Mouse (Mus musculus) hematopoietic stem cell, adult 5-6 weeks (primary cell): Measurements from ENCODE around the gene Prdm1. TPM values are rescaled to one million over a fixed set of nuclear protein-coding genes. Genes with fewer than 3 reads are reported as not detected.
A peak's percentile ranks its signal among the peaks of the same experiment; 100 is the strongest.

Source experiments
- ATAC-seq, 2 experiments: fragments of 125-278 bp in 1 of 2; replicated peaks in 1 of 2; 2 replicates each; pipeline ENCODE4 v1.8.0; 2016 to 2017; ENCODE audit warnings: inconsistent platforms in 2 of 2, mild to moderate bottlenecking in 2 of 2, moderate number of reproducible peaks in 2 of 2, low read depth in 1 of 2, moderate TSS enrichment in 1 of 2; ENCODE audit not compliant: low FRiP score in 2 of 2, poor library complexity in 2 of 2, severe bottlenecking in 2 of 2, insufficient read depth in 1 of 2, low TSS enrichment in 1 of 2
- total RNA-seq: library from RNA; stranded (forward); fragments of 172-1452, 232-1000 nt; gene quantifications from 2 replicates; pipeline ENCODE4 v1.2.3, GENCODE M21; 2017

Gene Prdm1
- total RNA-seq, 1 experiment from 2014 or later: 0.74 TPM

DNA sequence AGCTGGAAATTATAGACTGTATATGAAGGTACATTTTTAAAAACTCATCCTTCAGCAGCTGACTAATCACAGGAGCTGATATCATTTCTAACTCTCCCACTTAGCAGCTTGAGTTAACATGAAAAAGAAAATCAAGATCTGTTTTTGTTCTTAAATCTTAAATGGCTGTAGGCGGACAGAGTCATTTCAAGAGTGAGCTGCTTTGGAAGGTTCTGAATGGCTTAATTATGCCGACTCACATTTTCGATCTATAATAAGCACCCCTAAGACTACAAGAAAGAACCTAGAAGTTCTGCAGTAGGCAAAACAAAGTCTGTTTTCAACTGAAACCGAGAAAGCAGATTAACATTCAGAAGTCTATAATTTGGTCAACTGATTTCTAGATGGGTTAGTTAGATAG, 83.9 kb downstream of the Prdm1 start:
- ATAC-seq: no peak

DNA sequence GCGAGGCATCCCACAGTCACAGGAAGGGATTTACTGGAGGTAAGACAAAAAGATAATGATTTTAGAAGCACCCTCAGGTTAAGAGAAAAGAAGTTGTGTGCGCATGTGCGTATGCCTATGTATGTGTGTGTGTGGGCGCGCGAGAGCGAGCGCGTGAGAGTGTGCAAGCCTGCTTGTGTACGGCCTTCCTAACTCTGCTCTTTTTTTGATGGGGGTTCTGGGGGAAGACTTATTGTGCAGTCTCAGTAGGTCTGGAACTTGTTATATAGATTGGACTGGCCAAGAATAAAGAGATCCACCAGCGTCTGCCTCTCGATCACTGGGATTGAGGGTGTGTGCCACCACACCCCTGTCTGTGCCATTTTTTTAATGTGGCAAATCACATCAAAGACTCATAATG, 84.6 kb downstream of the Prdm1 start:
- ATAC-seq: no peak

DNA sequence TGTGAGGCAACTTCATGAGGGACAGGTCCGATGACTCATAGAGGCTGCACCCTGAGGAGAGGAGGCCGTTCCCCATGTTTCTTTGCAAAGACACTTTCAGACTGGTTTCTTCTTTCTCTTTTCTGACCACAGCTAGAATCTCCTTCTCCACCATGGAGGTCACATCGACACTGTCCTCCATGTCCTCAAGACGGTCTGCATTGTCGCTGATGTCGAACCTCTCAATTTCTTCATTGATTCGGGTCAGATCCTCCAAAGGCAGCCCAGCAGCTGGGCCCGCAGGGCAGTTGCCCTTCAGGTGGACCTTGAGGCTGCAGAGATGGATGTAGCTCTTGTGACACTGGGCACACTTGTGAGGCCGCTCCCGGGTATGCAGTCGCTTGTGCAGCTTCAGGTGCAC, 88.6 kb downstream of the Prdm1 start:
- no peak for ATAC-seq

DNA sequence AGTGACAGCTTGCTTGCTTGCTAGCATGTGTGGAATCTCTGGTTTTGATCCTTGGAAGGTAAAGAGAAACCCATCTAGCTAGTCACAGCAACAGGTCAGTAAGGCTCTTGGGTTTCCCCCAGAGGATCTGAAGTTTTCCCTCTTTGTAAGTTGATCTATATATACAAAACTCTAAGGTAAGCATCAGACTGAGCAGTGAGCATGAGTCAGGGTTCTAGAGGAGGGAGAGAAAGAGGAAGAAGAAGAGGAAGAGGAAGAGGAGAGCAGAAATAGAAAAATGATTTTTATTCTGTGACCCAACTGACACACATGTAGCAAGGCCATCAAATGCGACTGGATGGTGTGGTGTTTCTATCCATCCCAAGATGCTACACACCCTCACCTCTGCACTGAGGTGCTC, 90.7 kb downstream of the Prdm1 start:
- ATAC-seq: no peak

DNA sequence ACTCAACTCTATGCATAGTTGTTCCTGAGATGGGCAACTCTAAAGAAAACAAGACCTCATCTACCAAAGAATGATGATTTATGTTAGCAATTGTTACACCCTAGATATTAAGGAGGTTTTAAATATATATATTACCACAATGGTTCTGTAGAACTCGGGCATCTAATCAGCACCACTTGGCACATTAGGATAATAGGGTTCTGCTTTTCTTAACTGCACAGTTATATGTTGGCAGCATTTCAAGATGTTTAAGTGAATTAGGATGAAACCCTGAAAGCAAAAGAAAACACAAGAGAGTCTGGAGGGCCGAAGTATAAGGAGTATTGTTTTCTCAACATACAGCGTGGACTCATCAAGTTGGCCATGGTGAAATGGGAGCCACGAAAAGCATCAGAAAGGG, 92.3 kb downstream of the Prdm1 start:
- no peak for ATAC-seq

DNA sequence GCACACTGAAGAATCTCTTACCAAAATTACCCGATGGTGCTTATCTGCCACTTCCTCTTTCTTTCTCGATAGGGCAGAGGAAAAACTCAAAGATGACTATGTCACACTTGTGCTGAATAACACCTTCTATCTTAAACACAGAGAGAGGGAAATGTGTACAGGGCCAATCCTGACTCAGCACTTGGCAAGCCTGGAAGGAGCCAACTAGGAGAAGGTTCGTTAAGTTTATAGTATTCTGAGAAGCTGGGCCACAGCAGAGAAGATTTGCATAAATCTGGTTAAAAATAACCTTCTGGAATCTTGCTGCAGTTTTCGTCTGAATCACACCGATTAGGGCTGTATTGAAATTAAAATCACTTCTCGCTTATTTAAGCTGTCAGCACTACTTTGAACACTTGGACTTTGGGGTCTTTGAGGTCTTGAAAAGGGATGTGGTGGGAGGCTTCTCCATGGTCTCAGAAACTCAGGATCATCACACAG, 93.6 kb downstream of the Prdm1 start:
- ATAC-seq: peak; percentile 84 to 87

DNA sequence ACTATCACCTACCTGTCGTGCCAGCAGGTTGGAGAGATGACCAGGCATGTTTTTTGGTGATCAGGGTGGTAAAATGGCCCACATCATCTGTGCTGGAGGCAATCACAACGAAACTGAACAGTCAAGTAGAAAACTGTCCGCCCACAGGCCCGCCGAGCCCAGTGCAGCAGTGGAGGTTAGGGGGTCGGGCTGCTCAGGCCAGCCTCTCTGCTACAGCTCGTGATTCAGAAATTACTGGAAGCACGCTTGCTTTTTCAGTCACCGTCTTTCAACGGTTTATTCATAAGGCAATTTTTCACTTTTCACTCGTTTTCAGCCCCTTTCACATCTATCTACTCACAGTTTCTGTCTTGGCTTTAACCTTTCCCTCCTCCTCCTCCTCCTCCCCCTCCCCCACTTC, 96.1 kb downstream of the Prdm1 start:
- no peak for ATAC-seq

DNA sequence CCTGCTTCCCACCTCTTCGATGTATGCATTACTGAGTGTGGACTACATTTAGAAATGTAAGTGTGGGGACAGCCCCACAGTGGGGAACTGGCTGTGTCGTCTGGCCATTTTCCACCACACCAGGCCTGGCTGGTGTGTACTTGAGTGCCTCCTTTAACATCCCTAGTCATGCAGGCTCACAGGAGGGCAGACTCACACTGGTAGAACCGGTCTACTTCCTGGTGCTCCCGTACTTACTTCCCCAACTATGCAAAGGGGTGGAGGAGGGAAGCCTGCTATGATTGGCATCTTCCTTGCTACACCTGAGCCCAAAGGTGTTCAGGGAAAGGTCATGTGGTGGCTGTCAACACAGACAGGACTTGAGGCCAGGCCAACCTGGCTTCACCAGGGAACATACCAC, 96.6 kb downstream of the Prdm1 start:
- no peak for ATAC-seq

DNA sequence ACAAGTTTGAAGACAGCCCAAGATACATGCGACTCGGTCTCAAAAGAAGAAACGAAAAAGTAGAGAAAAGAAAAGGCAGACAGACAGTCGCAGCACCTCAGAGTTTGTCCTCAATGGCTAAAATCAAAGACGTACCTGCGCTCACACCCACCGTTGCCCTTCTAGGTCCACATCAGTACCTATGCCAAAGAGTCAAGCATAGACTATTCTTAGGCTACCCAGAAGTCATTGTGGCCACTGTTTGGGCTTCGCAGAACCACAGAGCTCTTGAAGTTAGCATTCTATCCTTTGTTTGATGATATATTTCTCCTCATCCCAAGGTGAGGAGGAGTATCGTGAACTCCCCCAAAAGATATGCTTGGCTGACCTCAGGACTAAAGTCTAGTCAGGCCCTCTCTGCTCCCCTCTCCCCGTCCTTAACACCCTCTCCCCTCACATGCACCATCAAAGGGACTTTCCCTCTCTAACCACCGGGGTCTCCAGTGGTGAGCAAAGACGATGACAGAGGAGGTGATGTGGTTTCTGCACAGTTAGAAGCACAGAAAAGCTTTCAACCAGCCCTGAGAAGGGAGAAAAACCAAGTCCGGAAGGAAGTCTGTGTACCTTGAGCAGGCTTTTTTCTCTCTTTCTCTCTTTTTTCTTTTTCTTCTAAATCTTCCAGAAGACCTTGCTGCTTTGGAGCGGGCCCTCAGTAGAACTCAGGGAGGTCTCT, 99.0 kb downstream of the Prdm1 start:
- 0 out of 4 replicates have a peak, but pooled peaks of 1 of the 2 experiments have one; percentile 30 for ATAC-seq

DNA sequence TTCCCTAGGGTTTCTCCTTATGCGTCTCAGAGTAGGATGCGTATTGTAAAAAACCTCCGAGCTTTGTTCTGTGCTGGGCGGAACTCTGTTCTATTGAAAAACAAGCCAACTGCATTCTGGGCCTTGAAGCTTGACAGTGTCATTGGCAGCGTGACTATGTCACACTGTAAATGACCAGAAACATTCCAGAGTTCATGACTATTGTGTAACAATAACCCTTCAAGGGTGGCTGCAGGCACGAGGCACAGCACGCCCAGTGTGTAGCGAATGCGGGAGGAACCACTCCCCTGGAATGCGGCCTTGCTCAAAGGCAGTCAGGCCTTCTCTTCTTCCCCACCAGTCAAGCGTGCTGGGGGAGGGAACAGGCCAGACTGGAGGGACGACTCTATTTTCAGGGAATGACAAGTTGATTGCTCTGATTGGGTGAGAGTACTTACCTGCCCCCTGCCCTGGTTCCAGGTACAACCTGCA, 100.4 kb downstream of the Prdm1 start:
- no peak for ATAC-seq

DNA sequence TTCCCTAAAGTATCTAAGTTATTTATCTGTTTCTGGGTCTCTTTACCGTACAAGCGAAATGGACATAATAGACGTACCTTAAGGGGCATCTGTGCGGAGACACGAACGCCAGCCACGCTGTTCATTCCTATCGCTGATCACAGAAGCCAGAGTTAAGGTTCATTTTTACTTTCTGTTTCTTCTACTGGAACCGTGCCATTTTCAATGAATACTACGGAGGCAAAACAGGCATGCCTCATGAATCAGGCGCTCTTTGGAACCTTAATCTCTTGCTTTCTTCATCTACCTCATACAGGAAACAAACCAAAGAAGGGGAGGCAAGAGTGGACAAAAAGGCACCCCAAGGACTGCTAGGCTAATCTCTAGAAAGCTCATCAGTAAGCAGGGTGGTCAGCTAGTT, 100.9 kb downstream of the Prdm1 start:
- ATAC-seq: peak; percentile 52 to 65

DNA sequence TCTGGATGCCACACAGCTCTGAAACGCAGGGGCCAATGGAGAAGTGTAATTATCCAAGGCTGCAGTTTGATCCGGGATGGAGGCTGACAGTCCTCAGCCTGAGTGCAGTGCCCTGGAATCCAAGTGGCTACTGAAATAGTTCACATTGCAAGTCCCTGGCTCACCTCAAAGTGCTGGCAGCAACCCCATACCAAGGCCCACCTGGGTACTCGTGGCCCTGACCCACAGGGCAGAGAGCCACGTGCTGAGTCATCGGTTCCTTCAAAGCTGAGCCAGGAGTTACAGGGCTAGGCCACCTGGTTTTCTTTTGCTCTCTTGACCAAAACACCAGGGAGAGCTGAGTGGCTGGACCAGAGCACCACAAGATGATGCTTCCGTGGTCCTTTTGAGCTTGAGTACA, 103.3 kb downstream of the Prdm1 start:
- ATAC-seq: no peak

DNA sequence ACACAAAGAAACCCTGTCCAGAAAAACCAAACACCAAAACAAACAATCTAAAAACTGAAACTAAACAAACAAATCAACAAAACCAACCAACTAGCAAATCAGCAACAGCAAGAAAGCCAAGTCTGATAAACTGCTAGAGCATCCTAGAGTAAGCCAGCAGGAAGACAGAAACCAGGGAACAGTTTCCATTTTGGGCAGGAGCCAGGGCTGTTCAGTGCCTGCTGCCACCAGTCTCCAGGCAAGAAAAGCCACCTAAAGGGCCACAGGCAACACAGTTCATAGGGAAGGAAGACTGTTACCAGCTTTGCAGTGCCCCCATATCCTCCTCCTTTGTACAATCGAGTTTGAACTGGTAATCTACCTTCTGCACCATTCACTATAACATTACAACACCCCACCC, 106.4 kb downstream of the Prdm1 start:
- ATAC-seq: no peak

DNA sequence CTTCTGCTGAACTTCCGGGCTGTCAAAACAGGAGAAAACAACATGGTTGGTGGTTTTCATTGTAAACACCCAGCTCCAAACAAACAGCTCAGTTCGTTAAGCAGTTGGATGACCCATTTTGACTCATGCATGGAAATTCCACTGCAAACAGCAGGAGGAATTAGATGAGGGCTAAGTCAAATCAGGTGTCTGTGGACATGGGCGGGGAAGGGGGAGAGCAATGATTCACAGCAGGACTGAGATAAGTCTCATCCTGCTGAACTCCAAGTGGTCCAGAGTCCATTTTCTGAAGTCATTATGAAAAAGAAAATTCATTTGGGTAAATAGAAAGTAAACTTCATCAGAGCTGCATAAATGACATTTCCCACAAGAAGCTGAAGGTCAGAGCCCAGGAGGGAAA, 108.1 kb downstream of the Prdm1 start:
- ATAC-seq: no peak

DNA sequence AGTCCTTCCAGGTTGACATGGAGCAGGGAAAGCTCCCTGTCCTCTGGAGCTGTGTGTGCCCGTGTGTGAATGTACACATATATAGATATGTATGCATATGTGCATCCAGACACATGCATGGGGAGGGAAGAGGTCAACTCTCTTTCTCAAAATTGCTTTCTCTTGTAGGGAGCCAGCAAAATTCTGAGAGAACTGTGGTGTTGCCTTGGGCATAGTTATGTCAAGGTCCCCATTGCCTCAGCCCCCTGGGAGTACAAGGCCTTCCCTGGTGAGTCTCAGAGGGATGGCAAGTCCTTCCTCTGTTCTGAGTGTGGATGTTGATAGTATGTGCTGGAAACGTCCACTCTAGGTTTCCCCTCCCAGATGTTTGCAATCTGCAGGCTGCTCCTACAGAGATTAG, 109.4 kb downstream of the Prdm1 start:
- no peak for ATAC-seq

DNA sequence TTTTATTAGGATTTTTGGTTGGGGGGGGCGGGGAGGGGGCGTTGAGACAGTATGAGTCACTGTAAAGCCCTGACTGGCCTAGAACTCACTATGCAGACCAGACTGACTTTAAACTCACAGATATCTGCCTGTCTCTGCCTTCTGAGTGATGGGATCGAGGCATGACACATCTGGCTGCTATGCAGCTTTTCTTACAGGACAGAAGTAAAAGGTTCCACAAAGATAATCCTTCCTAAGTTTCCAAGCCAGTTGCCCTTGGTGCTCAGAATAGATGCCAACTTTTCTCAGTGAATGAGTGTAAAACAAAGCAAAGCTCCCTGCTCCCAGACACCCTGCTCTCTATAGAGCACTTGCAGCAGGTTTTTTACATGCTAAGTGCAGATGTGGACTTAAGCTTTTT, 112.7 kb downstream of the Prdm1 start:
- ATAC-seq: no peak

DNA sequence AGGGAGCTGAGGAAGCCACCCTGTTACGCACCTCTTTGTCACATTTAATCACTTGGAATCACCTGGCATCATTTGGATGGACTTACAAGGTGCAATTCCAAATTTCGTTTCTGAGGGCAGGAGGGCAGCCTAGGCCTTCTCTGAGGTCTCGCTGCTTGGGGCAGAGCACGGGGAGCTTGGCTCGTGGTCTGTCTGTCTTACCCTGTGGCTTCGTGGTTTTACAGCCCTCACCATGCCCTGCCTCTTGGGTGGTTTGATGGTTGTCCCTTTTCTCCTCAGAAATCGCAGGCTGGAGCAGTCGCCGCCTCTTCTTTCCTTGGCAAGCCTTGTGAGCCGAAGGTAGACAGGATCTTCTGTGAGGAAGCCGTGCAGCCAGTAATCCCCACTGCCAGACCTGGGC, 118.3 kb downstream of the Prdm1 start:
- peak; percentile 71 to 74 for ATAC-seq

DNA sequence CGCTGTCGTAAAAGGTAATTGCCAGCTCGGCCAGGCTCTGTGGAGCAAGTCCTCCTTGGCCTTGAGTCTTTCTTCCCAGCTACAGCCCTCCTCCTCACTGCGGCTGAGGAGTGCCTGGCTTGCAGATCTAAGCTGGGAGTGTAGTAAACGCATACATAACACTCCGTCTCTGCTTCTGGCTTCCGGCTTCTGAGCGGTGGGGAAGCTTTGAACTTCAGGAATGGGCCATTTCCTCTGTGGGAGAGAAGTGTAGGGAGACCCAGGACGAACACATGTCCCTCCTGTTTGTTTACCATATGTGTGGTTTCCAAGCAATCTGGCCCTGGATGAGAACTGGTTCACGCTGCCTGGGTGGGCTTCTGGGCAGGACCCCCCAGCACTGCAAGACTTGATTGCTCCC, 119.2 kb downstream of the Prdm1 start:
- no peak for ATAC-seq

DNA sequence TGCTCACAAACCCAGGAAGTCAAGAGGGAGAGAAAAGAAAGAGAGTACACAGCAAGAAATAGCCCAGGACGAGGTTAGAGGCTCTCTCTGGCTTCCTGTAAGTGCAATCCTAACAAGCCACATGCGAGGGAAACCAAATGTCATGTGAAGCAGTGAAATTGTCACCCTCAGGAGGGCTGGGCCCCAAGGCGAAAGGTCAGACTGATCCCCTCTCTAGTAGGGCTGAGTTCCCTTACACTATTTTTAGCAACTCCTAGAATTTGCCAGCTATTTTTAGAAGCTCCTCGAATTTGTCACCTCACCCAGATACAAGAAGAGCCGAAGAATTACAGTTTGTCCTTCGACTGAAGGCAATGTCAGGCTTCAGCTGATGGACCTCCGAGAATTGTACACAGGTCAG, 124.9 kb downstream of the Prdm1 start:
- no peak for ATAC-seq
